Mouse (Mus musculus) spleen, postnatal 0 days (tissue): ENCODE results near the gene Sult6b2. TPM values are rescaled to one million over a fixed set of nuclear protein-coding genes. Genes with fewer than 3 reads are reported as not detected.

ENCODE experiments used
- polyA plus RNA-seq: library from polyadenylated mRNA; unstranded; fragments of >200 nt; fragmentation: Nextera tagmentation; extraction: Ambion mirVana; gene quantifications from 2 replicates; pipeline ENCODE4 v1.2.1, GENCODE M21; 2015

Gene Sult6b2
- polyA plus RNA-seq: 0.06 and 0.13 TPM in 2 replicates

GRCm38 (mm10) chr6:142804402-142804801, at the start of gene Sult6b2:
Sult6b2 (minus strand) TSS chr6:142804502.

GRCm38 (mm10) chr6:142756507-142757333, 47.6 kb downstream of the Sult6b2 start, which contains the start of gene Cmas:
Cmas (plus strand) TSS chr6:142756686.

Other genes starting within 250 kb of the Sult6b2 start
- gene Kcnj8, start 232.9 kb downstream of the Sult6b2 start, polyA plus RNA-seq: 10.4 and 12.3 TPM in 2 replicates
- gene Abcc9, start 102.2 kb downstream of the Sult6b2 start, polyA plus RNA-seq: 4.0 and 4.4 TPM in 2 replicates
- 167 and 168 TPM in 2 replicates for gene Cmas, start 47.8 kb downstream of the Sult6b2 start, polyA plus RNA-seq
- gene St8sia1, start 159.9 kb upstream of the Sult6b2 start, polyA plus RNA-seq: 0.16 and 0.25 TPM in 2 replicates